Mouse (Mus musculus) cortical plate, adult 2 months (tissue): Measurements from ENCODE around the gene Nr2f6.

ENCODE experiments used
- CTCF ChIP-seq: fragments of 200-500 bp; IDR thresholded peaks from 2 replicates; pipeline ENCODE4 v1.5.1; 2011; ENCODE audit warnings: mild to moderate bottlenecking, control low read depth, low read length; ENCODE audit not compliant: insufficient read depth; ENCODE audit errors: extremely low read depth
- POLR2A ChIP-seq: fragments of 200-500 bp; IDR thresholded peaks from 2 replicates; pipeline ENCODE4 v1.6.1; 2011; ENCODE audit warnings: mild to moderate bottlenecking, low read length, control low read depth; ENCODE audit not compliant: insufficient read depth; ENCODE audit errors: extremely low read depth

- TF ChIP-seq POLR2A = no peak
- no peak for TF ChIP-seq CTCF
Observed at GRCm38 (mm10) chr8:71388267-71388666, 6.5 kb upstream of the Nr2f6 start.
